Mouse (Mus musculus) lung, postnatal 10 days (tissue): ENCODE results near the gene Gins1.

Source experiments
- DNase-seq: peaks from one replicate; pipeline ENCODE4 v3.0.0; 2021

Gene Gins1

DNA sequence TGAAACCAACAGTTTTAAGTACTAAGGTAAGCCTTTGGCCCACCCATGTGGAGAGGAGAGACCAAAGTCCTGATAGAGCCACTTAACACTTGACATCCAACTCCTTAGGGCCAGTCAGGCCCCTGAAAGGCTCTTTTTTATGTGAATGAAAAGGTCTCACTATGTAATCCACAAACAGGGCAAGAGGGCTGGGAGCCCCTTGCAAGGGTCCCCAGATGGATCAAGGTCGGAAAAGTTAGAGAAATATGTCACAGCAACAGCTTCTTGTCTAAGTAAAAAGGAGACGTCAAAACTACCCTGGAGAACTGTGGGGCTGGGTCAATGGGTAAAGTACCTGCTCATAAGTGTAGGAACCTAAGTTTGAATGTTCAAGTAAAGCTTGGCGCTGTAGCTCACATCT is 59.4 kb downstream of the Gins1 start:
- DNase-seq: no peak

DNA sequence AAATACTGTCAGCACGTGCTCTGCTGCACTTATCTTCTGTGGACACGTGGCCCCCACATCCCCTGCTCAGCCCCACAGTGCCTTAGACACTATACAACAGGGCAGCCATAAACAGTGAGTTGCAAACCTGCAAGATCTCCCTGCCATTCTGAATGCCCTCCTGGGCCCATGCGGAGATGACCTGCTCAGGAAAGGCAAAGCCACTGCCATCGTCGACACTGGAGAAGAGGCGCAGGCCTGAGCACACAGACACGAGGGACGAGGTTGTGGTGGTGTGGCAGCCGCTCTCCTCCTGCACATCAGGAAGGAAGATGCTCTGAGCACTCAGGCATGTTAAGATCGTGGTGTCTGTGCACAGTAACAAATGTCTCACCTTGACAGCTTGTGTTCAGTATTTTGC is 60.8 kb downstream of the Gins1 start:
- no peak for DNase-seq

DNA sequence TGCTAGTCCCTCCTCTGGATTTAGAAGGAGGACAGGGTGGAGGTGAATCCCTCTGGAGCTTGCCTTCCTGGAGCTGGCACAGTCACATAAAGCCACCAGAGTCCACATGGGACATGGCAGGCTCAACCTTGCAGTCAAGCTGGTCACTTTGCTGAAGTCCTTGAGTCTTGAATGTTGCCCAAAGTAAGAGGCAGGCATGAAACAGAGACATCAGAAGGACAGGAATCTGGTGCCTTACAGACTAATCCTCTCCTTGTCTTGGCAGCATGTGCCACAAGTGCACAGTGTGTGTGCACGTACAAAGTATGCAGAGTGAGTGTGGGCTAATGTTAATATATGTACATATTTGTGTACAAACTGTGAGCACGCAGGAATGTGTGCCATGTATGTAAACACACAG is 62.3 kb downstream of the Gins1 start:
- no peak for DNase-seq

DNA sequence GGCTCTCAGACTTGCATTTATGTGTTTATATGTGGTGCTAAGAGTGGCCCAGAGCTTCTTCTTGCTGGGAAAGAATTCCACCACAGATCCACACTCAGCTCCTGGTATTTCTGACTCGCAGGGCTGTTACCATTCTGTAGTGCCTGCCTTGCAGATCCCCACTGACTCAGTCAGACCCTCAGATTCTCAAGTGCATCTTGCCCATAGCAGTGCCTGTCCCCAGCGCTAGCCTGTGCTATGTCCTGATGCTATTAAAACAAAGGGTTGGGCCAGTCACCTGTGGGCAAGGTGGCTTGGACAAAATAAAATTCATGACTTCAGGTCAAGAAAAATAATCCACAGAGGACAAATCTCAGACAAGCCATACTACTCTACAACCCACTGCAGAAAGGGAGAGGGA is 64.0 kb downstream of the Gins1 start:
- DNase-seq: no peak

DNA sequence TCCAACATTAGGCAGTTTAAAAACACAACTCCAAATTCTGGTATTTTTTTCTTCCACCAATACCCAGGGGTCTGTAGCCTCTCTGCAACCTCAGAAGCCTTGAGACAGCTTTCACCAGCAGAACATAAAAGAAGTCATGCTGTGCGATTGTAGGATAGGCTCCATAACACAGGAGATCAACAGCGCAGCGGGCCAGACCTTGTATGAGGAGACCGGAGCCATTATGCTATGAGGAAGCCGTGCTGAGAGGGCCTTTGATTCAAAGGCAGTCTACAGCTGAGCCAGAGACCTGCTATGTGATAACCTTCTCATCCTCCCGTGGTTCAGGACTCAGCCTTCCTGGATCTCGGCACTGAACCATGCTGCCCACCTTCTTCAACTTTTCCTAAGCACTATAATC is 66.7 kb downstream of the Gins1 start:
- no peak for DNase-seq

DNA sequence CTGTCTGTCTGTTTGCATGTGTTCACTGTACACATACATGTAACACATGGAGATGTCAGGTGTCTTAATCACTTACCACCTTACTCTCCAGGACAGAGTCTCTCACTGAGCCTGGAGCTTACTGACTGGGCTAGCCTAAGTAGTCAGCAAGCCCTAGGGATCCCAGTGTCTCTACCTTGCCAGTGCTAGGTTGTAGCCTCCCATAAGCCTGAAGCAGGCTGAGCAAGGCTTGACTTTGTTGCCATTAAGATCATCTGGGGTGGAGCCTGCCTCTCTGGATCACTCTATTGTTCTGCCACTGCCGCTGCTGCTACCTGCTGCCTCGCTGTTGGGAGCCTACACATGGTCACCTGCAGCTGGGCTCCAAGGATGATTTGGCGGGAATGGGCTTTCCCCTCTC is 67.5 kb downstream of the Gins1 start:
- DNase-seq: no peak

DNA sequence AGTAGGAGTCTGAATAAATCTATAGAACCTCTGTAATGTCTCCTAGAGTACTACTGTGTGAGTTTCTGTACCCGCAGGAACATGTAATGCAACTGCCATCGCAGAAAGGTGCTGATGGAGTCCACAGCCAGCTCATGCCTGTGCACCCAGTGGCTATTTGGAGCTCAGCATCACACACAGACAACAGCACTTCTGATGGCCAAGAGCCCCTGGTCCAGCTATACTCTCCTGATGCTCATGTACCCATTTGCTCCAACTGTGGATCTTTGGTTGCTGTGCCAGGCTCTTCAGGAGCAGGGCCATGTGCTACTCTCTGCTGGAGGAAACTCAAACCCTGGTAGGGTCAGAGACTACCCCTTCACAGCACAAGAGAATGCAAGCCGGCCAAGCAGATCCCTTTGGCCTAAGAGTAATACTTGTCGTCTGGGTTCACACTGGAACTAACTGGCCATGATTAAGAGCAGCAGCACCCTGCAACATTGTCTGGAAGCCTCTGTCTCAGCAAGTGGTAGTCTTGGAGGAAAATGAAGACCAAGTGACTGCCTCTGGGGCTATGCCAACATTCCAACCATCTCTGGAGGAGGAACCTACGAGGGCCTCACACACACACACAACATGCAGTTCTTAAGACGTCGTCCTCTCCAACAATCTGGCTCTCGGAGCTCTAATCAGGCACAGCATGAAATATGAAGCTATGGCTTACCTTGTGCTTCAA is 68.4 kb downstream of the Gins1 start:
- no peak for DNase-seq

DNA sequence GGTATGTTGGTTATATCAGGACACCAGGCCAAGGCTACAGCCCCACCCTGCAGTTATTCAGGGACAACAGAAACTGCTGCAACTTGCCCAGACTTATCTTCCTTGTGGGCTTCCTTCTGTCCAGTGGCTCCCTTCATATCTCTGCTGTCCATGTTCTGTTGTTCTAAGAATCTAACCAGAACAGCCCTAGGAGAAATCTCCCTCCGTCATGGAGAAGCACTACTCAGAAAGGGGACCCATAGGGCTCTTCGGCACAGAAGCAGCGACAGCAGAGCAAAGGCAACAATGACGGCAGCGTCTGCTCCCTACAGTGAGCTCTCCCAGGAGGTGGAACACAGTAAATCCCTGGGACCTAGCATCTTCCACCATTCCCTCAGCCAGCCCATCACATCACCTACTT is 71.7 kb downstream of the Gins1 start:
- DNase-seq: no peak

DNA sequence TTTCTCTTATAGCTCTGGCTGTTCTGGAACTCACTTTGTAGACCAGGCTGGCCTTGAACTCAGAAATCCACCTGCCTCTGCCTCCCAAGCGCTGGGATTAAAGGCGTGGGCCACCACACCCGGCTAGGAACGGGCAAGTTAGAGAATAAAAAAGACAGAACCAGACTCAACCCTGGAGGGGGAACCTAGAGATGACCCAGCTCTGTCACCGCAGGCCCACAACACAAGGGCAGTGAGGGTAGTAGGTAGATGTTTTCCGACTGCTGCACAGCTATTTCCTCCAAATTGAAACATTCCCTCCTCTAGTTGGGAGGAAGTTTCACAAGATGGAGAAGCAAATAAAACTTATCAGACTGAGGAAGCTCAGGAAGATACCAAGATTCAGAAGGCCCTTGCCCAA is 72.5 kb downstream of the Gins1 start:
- no peak for DNase-seq

DNA sequence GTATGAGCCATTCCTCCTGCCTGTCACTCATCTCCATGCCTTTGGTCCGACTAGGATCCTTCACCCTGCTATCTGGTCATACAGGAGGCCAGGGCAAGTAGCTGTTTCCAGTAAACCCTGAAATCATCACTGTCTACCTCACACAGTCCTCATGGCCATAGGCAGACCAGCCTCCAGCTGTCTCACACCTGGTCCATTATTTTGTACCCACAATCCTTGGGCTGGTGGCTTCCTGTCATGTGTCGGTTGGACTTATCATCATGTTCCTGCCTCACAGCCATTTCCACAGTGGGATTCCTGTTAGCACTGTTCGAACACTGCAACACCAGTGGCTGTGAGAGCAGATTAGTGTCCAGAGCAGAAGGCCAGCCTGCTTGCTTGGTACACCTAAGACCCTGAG is 73.6 kb downstream of the Gins1 start:
- no peak for DNase-seq

DNA sequence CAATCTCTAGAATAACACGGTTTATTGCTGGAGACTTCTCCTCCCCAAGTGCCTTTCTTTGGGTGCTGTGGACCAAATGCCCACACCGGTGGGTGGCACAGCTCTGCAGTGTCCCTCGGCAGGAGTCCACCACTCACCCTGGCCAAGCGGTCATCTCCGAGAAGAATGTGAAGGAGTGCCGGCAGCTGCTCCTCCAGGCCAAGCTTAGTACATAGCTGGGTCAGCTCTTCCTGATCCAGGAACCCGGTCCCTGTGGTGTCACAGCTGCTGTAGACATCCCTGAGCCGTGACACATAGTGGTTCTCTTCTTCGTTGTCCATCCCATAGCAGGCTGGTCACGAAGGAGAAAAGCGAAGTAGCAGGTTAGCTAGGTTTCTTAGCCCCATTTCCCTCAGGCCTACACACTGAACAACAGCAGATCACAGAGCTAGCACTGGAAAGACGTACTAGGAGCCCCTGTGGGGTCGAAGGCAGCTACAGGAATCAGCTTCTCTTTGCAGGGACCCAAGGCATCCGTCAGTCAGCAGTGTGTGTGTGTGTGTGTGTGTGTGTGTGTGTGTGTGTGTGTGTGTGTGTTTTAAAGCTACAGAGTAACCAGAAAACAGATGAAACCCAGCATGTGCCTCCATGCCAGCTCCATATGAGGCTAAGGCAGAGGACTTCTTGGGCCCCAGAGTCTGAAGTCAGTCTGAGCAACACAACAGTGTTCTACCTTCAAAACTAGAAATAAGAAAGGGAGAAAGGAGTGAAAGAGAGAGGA is 74.8 kb downstream of the Gins1 start:
- no peak for DNase-seq
